Mouse (Mus musculus) CH12.LX (cell line): ENCODE data around the gene Olfr1487. TPM values are rescaled to one million over a fixed set of nuclear protein-coding genes. Genes with fewer than 3 reads are reported as not detected.
"Not testable (repeated sequence)": the region's sequence is repeated elsewhere in the genome, so short reads cannot be mapped to it uniquely, and the experiment has no call there.

Experiments
- DNase-seq: peaks from one replicate; pipeline ENCODE4 v3.0.0-alpha.2; 2013; ENCODE audit errors: extremely low read depth
- H3K27ac ChIP-seq: 2 replicates; pipeline ENCODE4 v1.5.1; 2012; ENCODE audit warnings: low read depth, mild to moderate bottlenecking, control low read depth, moderate library complexity; ENCODE audit not compliant: insufficient read depth
- H3K27me3 ChIP-seq: replicated peaks from 2 replicates; pipeline ENCODE3; 2012; ENCODE audit warnings: inconsistent platforms
- H3K36me3 ChIP-seq, 2 experiments: replicated peaks in 1 of 2; 2 replicates each; pipeline versions ENCODE3 to v1.6.1; 2012; ENCODE audit warnings: inconsistent platforms in 1 of 2, low read length in 1 of 2, mild to moderate bottlenecking in 1 of 2, mixed read lengths in 1 of 2, moderate library complexity in 1 of 2; ENCODE audit not compliant: control insufficient read depth in 1 of 2, insufficient read depth in 1 of 2
- H3K4me1 ChIP-seq, 2 experiments: 2 replicates each; pipeline ENCODE4 v1.6.1; 2012; ENCODE audit warnings: inconsistent platforms in 1 of 2, moderate library complexity in 1 of 2; ENCODE audit not compliant: insufficient read depth in 2 of 2, control insufficient read depth in 1 of 2
- H3K4me2 ChIP-seq: 2 replicates; pipeline ENCODE4 v1.6.1; 2012; ENCODE audit warnings: low read depth, mild to moderate bottlenecking, control low read depth; ENCODE audit not compliant: poor library complexity, insufficient read depth, severe bottlenecking
- H3K4me3 ChIP-seq, 3 experiments: fragments of 150-350 bp in 1 of 3; sonication (generic) in 1 of 3; replicated peaks in 1 of 3; 2 replicates each; pipeline versions ENCODE3 to v1.5.1; 2011 to 2012; ENCODE audit warnings: low read depth in 2 of 3, low read length in 2 of 3, mild to moderate bottlenecking in 2 of 3, moderate library complexity in 2 of 3, control low read depth in 1 of 3, improper control_type of control experiment in 1 of 3, inconsistent platforms in 1 of 3, mixed read lengths in 1 of 3; ENCODE audit not compliant: poor library complexity in 1 of 3
- H3K79me2 ChIP-seq: replicated peaks from 2 replicates; pipeline ENCODE4 v1.6.1; 2012; ENCODE audit warnings: mild to moderate bottlenecking, moderate library complexity; ENCODE audit not compliant: control insufficient read depth, poor library complexity, insufficient read depth, severe bottlenecking; ENCODE audit errors: extremely low read depth
- H3K9ac ChIP-seq: 2 replicates; pipeline ENCODE4 v1.6.1; 2012; ENCODE audit warnings: low read depth, mild to moderate bottlenecking, control low read depth, moderate library complexity; ENCODE audit not compliant: insufficient read depth
- H3K9me3 ChIP-seq: replicated peaks from 2 replicates; pipeline ENCODE3; 2012; ENCODE audit warnings: low read length, inconsistent platforms, mixed read lengths
- BHLHE40 ChIP-seq: IDR thresholded peaks from 2 replicates; pipeline ENCODE4 v1.6.1; 2011; ENCODE audit warnings: mild to moderate bottlenecking, low read depth, low read length, improper control_type of control experiment
- CHD1 ChIP-seq: IDR thresholded peaks from 2 replicates; pipeline ENCODE4 v1.6.1; 2012; ENCODE audit warnings: low read depth, low read length, improper control_type of control experiment, inconsistent platforms
- EP300 ChIP-seq: IDR thresholded peaks from 2 replicates; pipeline ENCODE4 v1.6.1; 2011; ENCODE audit warnings: low read length, improper control_type of control experiment
- JUND ChIP-seq: conservative IDR thresholded peaks from 2 replicates; pipeline ENCODE4 v1.6.1; 2011; ENCODE audit warnings: low read depth, low read length, improper control_type of control experiment
- KAT2A ChIP-seq: IDR thresholded peaks from 2 replicates; pipeline ENCODE4 v1.6.1; 2012; ENCODE audit warnings: low read length, improper control_type of control experiment, inconsistent platforms; ENCODE audit not compliant: insufficient replicate concordance
- MAX ChIP-seq: IDR thresholded peaks from 2 replicates; pipeline ENCODE4 v1.6.1; 2011; ENCODE audit warnings: low read length, improper control_type of control experiment
- MEF2A ChIP-seq: IDR thresholded peaks from 2 replicates; pipeline ENCODE4 v1.6.1; 2014; ENCODE audit warnings: low read depth, mild to moderate bottlenecking, inconsistent platforms, low read length, improper control_type of control experiment, borderline replicate concordance
- MYC ChIP-seq: IDR thresholded peaks from 2 replicates; pipeline ENCODE4 v1.6.1; 2011; ENCODE audit warnings: low read depth, mild to moderate bottlenecking, improper control_type of control experiment, low read length
- NELFE ChIP-seq: IDR thresholded peaks from 2 replicates; pipeline ENCODE4 v1.6.1; 2011; ENCODE audit warnings: low read depth, low read length, improper control_type of control experiment
- POLR2A ChIP-seq: IDR thresholded peaks from 2 replicates; pipeline ENCODE4 v1.6.1; 2011; ENCODE audit warnings: low read depth, mild to moderate bottlenecking, improper control_type of control experiment, low read length
- POLR2AphosphoS2 ChIP-seq: IDR thresholded peaks from 2 replicates; pipeline ENCODE4 v1.6.1; 2011; ENCODE audit warnings: low read depth, low read length, improper control_type of control experiment
- RCOR1 ChIP-seq: conservative IDR thresholded peaks from 2 replicates; pipeline ENCODE4 v1.6.1; 2012; ENCODE audit warnings: low read depth, mild to moderate bottlenecking, inconsistent platforms, low read length, improper control_type of control experiment
- SMC3 ChIP-seq: IDR thresholded peaks from 2 replicates; pipeline ENCODE4 v1.6.1; 2011; ENCODE audit warnings: low read depth, low read length, improper control_type of control experiment
- TBP ChIP-seq: conservative IDR thresholded peaks from 2 replicates; pipeline ENCODE4 v1.6.1; 2011; ENCODE audit warnings: low read depth, low read length, improper control_type of control experiment
- TCF12 ChIP-seq: IDR thresholded peaks from 2 replicates; pipeline ENCODE4 v1.6.1; 2014; ENCODE audit warnings: low read depth, mild to moderate bottlenecking, inconsistent platforms, low read length, improper control_type of control experiment
- UBTF ChIP-seq: IDR thresholded peaks from 2 replicates; pipeline ENCODE4 v1.6.1; 2012; ENCODE audit warnings: low read depth, mild to moderate bottlenecking, inconsistent platforms, low read length, improper control_type of control experiment, moderate library complexity
- ZNF384 ChIP-seq: IDR thresholded peaks from 2 replicates; pipeline ENCODE4 v1.6.1; 2012; ENCODE audit warnings: low read depth, low read length, improper control_type of control experiment, inconsistent platforms
- dilution Hi-C: fragments of 300-500 bp; cut with MboI; formaldehyde crosslinking; loops from 2 replicates; pipeline ENCODE4 v1.14.3; 2020; ENCODE audit warnings: low sequenced_read_pairs; ENCODE audit not compliant: extremely low pct_unique_long_range_greater_than_20kb, extremely low pct_ligation_motif_present
- in situ Hi-C: fragments of 300-500 bp; cut with MboI; formaldehyde crosslinking; loops from 3 replicates; pipeline ENCODE4 v1.14.3; 2019; ENCODE audit warnings: low sequenced_read_pairs, low pct_ligation_motif_present, low pct_unique_long_range_greater_than_20kb, mixed read lengths
- polyA plus RNA-seq: library from polyadenylated mRNA; unstranded; fragments of >175 nt; gene quantifications from 2 replicates; pipeline ENCODE4 v1.2.1, GENCODE M21; 2012; ENCODE audit warnings: low read depth; ENCODE audit not compliant: insufficient read length
- total RNA-seq, 2 experiments: library from RNA; depleted of rRNA; stranded (reverse); fragments of 300-350 nt in 1 of 2; fragments of >200 nt in 1 of 2; gene quantifications; 2 replicates each; pipeline ENCODE4 v1.2.3; 2012 to 2014

The Olfr1487 gene
- total RNA-seq (2012; rRNA removed) = not detected in 2 replicates
- not detected in 2 replicates for total RNA-seq (2014; rRNA removed)
- not detected in 2 replicates for polyA plus RNA-seq

DNA sequence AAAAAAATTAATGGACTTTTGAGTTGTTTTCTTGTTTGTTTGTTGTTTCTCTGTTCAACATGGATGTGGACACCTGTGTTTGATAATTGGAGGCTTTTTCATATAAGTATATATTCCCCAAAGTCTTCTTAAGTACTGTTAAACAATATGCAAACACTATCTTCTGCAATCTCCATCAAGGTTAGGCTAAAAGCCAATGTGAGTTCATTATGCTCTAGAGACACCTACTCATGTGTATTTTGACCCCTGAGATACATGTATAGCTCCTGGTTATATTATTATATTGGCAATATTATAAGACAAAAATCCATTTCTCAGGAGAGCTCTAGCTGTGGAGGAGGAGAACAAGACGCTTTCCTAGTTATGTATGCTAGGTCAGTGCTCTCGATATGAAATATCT lies at the start of gene Olfr1487:
TSS of gene Olfr1487 (plus strand) at position 301 of the 400 bp plus-strand sequence.
- not testable (repeated sequence) for H3K9me3 ChIP-seq

DNA sequence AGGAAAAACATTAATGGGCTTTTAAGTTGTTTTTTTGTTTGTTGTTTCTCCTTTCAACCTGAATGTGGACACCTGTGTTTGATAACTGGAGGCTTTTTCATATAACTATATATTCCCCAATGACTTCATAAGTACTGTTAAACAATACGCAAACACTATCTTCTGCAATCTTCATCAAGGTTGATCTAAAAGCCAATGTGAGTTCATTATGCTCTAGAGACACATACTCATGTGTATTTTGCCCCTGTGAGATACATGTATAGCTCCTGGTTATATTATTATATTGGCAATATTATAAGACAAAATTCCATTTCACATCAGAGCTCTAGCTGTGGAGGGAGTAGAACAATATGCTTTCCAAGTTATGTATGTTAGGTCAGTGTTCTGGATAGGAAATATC lies 34.0 kb upstream of the Olfr1487 start, which contains the start of gene Olfr1484:
TSS of gene Olfr1484 (plus strand) at position 301 of the 400 bp plus-strand sequence.
- no peak within 1 kb of the TSS for H3K9ac ChIP-seq
- no peaks in the 10 kb centered on the region for H3K79me2 ChIP-seq
- H3K4me1 ChIP-seq = no peaks in the 10 kb centered on the region
- no peaks in the 10 kb centered on the region for H3K9me3 ChIP-seq
- H3K27me3 ChIP-seq = no peaks in the 10 kb centered on the region
- DNase-seq = no peak
- TF ChIP-seq MYC (no peak), JUND (no peak), ZNF384 (no peak), CHD1 (no peak), EP300 (no peak), KAT2A (no peak), TCF12 (no peak), SMC3 (no peak), POLR2A (no peak)
- TF ChIP-seq, all 38 proteins: peak for 0
- H3K4me2 ChIP-seq = no peak within 1 kb of the TSS
- dilution Hi-C loops (no loop called here), in situ Hi-C loops (no loop called here)
- no peak within 1 kb of the TSS for H3K27ac ChIP-seq
- H3K36me3 ChIP-seq = no peaks in the 10 kb centered on the region
- no peak within 1 kb of the TSS for H3K4me3 ChIP-seq

More for the DNA sequence above, at the start of gene Olfr1487:
- dilution Hi-C loops, DNase-seq, H3K36me3 ChIP-seq, H3K27me3 ChIP-seq, H3K79me2 ChIP-seq, H3K27ac ChIP-seq, H3K9ac ChIP-seq, in situ Hi-C loops, H3K4me2 ChIP-seq, H3K4me3 ChIP-seq, H3K4me1 ChIP-seq: not testable (repeated sequence)

DNA sequence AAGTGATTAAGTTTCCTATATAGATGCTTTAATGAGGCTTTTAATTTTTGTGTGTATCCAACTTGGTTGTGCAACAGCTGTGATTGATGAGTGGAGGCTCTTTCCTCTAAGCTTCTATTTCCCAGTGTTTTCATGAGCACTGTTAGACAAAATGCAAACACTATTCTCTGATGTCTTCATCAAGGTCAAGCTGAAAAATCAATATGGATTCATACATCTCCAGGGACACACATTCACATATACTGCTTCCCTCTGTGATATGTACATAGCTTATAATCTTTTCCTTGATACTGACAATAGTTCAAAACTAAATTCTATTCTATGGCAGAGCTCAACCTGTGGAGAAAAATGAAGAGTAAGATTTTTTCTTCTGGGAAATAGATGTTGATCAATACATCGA lies 14.1 kb downstream of the Olfr1487 start, which contains the start of gene Olfr1489:
TSS of gene Olfr1489 (plus strand) at position 301 of the 400 bp plus-strand sequence.
- Histone ChIP-seq H3K4me2 (no peak within 1 kb of the TSS), H3K9me3 (no peaks in the 10 kb centered on the region), H3K27ac (no peak within 1 kb of the TSS), H3K36me3 (no peaks in the 10 kb centered on the region), H3K9ac (no peak within 1 kb of the TSS), H3K4me1 (no peaks in the 10 kb centered on the region), H3K4me3 (no peak within 1 kb of the TSS), H3K79me2 (no peaks in the 10 kb centered on the region), H3K27me3 (no peaks in the 10 kb centered on the region)
- no peak for TF ChIP-seq BHLHE40
- TF ChIP-seq TBP = no peak
- no peak for TF ChIP-seq RCOR1
- no peak for TF ChIP-seq NELFE
- TF ChIP-seq KAT2A = no peak
- TF ChIP-seq POLR2A = no peak
- TF ChIP-seq MAX = no peak
- no peak for TF ChIP-seq MEF2A
- TF ChIP-seq POLR2AphosphoS2 = no peak
- no peak for TF ChIP-seq UBTF
- in situ Hi-C loops = no loop called here
- DNase-seq = no peak
- dilution Hi-C loops = no loop called here
